Mouse (Mus musculus) megakaryocyte, embryonic 14.5 days (primary cell): ENCODE measurements at regions not wholly inside any gene's neighbourhood (a gene's known extent, or its start where the extent isn't known, plus 50 kb on each side); places are given as distances from the start of the nearest gene placed in this dataset.

Experiments used
- FLI1 ChIP-seq: IDR thresholded peaks from 2 replicates; pipeline ENCODE4 v1.6.1; 2012; ENCODE audit warnings: low read length, inconsistent platforms, mixed read lengths
- GATA1 ChIP-seq: IDR thresholded peaks from 3 replicates; pipeline ENCODE4 v1.6.1; 2012; ENCODE audit warnings: mixed read lengths, low read length, inconsistent platforms, borderline replicate concordance

GRCm38 (mm10) chr13:37537330-37537729 lies 192.3 kb downstream of the Ly86 start:
- TF ChIP-seq GATA1 (no peak), FLI1 (no peak)
